Mouse (Mus musculus): Measurements from ENCODE around the gene Cacna1h. TPM values are rescaled to one million over a fixed set of nuclear protein-coding genes. Genes with fewer than 3 reads are reported as not detected.
A peak's percentile ranks its signal among the peaks of the same experiment; 100 is the strongest.

The Cacna1h gene
- total RNA-seq, 1 experiment from 2014 or later: 100 TPM

DNA sequence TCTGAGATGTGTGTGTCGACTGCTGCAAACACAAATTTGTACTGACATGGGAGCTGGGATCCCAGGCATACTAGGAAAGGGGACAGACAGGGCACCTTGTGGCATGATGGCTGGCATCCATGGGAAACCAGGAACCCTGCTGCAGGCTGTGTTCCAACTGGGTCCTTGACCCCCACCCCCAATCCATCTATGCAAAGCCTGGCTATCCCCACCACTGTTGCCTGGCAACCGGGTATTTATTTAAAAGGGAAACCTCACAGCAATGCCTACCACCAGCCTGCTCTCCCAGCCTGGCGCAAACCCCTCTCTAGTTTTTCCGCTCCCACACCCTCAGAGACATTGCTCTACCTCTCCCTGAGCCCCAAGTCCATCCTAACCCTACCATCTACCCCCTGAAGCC is 26.2 kb downstream of the Cacna1h start:
- peak; percentile 50 for DNase-seq

DNA sequence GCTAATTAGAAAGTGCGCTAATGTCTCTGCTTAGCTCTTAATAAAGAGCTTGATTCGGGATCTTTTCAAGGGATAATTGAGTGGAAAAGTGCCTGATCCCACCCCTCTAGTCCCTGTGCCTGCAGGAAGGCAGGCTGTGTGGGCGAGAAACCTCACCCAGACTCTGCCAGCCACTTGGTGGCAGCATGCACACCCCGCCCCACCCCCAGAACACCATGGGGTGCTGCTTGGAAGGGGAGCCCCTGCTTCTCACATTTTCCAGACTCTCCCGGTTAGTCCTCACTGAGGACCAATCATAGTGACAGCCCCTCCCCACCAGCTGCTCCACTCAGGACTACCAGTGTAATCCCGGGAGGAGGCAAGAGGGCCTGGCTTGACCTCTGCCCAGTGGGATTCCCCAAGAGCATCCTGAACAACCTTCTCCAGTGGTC is 27.6 kb downstream of the Cacna1h start:
- DNase-seq: peak; percentile 59

DNA sequence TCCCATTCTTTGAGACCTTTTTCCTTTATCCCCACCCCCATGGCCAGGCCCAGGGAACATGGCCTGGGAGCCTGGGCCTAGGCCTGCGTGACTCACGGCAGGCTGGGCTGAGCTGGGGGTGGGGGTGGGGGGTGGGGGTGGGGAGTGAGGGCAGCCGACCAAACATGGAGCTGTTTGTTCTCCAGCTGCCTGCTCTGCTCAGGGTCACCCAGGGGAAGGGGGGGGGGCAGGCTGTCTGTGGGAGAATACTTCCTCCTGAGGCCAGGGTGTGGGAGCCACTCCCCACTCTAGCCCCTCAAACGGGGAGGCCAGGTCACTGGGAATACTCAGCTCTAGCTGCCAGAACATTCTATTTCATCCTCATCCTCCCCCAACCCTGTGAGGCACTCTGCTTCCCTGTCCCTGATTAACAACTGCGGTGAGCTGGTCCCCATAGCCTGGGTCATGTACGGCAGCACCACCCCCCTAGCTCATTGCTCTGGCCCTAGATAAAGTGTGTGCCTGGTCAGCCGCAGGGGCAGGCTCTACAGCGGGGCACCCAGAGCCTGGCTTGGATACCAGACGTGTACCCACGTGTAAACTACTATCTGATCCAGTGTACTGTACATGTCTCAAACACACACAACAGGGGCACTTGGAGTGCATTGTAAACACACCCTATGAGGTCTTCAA is 28.2 kb downstream of the Cacna1h start:
- DNase-seq: peak; percentile 51

DNA sequence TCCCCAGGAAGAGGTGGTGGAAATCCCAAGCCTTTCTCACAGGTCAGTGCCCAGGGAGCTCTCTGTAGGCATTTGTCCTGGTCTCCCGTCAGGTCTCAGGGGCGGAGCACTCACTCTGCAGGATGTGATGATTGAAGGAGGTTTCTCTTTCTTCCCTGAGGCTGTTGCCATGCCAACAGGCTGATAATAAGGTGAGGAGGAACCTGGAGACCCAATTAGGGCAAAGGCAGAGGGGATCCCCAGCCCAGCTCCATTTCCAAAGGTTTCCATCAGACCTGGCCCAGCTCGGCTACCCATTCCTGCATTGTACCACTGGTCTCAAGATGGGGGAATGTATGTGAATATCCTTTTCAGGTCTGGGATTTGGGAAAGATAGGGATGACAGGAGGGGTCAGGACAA is 29.4 kb downstream of the Cacna1h start:
- DNase-seq: no peak

DNA sequence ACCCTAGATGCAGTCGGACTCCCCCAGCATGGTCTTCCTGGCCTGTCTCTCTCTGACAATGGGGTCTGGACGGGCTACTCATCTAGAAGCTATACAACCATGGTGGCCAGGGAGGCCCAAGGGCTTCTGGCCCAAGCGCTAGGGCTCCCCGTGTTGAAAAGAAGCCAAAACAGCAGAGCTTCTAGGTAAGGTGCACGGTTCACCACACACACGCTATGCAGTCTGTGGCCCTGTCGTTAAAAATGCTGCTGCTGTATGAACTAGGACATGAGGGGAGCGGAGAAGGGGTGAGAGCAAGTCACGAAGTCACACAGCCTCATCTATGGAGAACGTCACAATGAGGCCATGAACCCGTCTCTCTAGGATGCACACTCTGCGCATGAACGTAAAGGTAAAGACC is 31.4 kb downstream of the Cacna1h start:
- no peak for DNase-seq

DNA sequence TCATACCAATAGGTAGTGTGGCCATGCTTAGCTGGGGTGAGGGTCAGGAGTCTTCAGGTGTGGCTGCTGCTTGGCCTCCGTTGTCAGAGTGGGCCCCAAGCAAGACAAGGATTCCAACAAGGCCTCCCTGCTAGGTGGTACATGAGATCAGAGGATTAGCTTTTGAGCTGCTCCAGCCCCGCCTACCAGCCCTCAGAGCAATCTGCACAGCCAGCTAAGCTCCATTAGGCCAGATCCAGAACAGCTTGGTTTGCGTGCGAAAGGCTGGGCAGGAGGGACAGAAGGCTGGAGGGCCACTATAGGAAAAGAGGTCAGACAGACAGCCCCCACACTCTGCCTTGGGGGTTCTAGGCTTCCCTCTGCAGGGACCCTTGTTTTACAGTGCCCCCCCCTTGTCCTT is 32.1 kb downstream of the Cacna1h start:
- DNase-seq: no peak

DNA sequence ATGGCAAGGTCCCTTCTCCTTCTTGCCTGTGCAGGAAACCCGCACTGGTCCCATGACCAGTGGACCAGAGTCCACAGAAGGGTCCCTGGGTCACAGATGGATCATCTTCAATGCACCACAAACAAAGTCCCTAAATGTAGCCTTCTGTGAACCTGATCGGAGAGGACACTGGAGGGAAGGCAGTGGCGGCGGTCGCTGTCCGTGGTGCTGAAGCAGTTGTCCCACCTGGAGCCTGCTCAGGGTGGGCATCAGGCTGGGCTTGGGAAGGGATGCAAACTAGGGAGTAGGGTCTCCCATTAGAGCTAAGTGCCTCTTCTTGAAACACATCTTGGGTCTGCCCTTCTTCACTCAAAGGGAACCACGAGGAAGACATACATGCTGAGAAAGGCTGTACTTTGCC is 33.1 kb downstream of the Cacna1h start:
- DNase-seq: peak; percentile 63

DNA sequence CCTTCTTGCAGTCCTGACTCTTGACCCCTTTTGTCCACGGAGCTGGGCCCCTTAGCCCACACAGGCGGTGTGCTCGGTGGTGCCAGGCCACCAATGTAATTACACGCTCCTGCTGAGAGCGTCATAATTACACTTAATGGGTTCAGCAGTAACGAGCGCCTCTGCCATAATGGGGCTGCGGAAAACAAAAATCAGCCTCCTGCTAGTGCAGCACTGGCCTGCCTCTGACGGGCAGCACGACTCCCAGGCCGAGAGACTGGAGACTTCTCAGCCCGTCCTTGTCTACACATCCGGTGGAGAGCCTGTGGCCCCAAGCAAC is 35.1 kb downstream of the Cacna1h start:
- DNase-seq: no peak

DNA sequence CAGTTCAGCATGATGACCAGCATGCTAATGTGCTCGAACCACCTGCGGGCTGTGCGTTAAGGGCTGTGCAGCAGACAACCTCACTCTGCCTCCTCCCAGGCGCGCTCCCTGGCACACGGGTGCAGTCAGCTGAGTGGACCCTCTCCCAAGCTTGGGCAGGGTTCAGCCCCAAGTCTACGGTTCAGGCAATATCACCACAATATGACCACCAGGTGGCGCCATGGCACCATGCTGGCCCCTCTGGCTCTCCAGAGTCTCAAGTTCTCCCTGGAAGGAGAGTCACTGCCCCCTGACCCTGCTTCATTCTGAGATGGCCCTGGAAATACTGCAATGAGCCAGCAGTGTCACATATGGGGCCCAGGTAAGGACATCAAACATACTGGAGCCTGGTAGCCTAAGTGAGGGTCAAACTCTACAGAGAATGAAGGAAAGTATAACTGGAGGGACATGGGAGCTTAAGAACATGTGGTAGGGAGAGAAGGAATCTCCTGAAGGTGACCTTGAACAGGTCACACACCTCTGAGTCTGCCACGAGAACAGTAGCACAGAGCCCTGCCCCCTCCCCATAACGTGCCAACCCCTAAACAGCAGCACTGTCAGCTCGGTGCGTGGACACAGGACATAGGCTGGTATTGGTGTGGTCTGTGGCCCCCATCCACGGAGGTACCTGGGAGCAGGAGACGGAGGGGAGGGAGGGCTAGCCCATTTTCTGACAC is 35.6 kb downstream of the Cacna1h start:
- peak; percentile 84 for DNase-seq

DNA sequence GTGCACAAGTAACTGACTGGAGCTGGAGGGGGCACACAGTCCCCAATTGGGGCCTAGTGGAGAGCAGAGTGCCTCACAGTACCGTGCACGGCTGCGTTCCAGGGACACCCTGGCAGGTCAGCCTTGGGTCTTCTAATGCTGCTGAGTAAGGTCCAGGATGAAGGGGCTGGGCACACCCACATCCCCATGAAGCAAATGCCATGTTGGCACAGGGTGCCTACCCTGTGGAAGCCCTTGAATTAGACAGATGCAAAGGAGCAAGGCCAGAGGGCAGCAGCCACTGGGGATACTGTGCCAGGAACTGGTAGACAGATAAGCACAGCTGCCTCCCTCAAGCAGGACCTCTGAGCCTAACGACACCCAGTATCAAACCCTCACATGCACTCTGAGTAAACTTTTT is 39.1 kb downstream of the Cacna1h start:
- DNase-seq: no peak

DNA sequence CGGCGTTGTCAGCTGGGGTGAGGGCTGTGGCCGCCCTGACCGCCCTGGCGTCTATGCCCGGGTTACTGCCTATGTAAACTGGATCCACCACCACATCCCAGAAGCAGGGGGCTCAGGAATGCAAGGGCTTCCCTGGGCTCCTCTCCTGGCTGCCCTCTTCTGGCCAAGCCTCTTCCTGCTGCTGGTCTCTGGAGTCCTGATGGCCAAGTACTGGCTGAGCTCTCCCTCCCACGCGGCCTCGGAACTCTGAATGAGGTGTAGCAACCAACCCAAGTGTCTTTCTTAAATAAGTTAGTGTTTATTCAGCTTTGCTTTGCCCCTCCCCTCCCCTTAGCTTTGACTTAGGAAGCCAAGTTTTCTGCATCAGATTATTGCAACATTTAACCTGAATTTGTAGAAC is 59.6 kb downstream of the Cacna1h start:
- peak; percentile 45 for DNase-seq

DNA sequence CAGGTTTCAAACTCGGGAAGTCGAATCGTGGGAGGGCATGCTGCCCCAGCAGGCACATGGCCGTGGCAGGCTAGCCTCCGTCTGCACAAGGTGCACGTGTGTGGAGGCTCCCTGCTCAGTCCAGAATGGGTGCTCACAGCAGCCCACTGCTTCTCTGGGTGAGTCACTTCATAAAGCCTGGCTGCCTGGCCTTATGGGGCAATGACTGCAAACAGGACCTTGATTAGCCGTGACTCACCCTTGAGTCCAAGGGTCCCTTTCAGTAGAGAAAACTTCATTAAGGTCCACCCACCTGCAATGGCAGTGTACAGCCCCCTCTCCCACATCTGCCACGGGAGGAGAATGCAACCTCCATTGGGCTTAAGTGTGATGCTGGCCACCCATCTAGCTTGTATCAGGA is 61.1 kb downstream of the Cacna1h start:
- peak; percentile 47 for DNase-seq

DNA sequence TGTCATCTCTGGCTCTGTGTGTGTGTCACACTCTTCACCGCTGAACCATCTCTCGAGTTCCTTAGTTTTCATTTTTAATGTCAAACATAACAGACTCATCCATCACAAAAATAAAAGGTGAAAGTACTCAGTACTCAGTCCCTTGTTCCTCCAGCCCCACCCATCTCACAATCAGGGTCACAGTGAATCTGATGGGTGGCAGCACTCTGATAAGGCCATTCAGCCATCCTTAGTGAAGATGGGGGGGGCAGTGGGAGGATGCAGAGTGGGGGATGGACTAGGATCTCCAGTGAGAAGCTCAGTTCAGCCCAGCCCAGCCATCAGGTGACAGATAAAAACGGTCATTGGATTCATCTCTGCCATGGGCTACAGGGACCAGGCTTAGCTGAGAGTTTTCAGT is 64.6 kb downstream of the Cacna1h start, which contains the start of gene Tpsg1:
Tpsg1 (plus strand) TSS at position 301 of the 400 bp plus-strand sequence.
- DNase-seq: no peak

DNA sequence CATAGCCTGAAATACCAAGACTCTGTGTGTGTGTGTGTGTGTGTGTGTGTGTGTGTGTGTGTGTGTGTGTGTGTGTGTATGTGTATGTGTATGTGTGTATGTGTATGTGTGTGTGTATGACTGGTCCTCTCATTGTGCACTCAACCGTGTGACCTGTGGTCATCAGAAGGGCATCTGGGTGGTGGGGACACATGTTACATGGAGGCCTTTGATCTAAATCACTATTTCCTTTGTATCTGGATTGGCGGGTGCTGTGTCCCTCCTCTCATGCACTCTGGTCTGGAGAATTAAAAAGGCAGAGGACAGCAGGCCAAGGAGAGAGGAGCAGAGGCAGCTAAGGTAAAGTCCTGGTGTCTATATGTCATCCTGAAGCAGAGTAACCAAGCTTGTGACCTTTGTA is 67.6 kb downstream of the Cacna1h start, which contains the start of gene Tpsb2:
Tpsb2 (plus strand) TSS at position 301 of the 400 bp plus-strand sequence.
- no peak for DNase-seq

DNA sequence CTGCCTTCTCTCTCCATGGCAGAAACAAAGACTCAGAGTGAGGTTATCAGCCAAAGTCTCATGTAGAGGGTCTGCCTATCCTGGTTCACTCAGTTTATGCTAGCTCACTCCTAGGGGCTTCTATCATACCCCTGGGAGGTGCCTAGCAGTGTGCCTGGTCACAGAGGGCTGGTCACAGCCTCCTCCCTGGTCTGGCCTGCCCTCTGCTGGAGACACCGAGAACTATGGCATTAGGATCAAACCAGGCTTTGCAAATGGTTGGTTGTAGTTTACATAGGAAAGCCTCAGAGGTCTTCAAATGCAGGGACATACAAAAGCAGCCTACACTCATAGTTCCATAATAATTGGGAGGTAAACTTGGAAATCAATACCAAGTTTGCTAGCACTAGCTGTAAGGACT is 69.9 kb downstream of the Cacna1h start:
- DNase-seq: peak; percentile 70

DNA sequence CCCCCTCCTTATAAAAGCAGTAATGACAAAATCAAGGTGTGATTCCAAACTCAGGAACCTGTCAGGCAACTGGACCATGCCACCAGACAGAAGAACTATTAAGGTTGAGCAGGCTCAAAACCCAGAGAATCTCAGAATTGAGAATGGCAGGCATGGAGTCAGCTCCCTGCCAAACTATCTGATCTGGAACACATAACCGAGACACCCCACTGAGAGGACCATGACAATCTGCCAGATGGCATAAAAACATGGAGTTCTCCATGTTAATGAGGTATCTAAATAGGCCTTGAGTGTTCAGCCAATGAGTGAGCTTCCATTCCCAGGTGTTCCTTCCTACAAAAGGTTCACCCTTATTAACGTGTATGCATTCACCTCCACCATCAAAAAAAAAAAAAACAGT is 72.3 kb downstream of the Cacna1h start:
- DNase-seq: no peak

DNA sequence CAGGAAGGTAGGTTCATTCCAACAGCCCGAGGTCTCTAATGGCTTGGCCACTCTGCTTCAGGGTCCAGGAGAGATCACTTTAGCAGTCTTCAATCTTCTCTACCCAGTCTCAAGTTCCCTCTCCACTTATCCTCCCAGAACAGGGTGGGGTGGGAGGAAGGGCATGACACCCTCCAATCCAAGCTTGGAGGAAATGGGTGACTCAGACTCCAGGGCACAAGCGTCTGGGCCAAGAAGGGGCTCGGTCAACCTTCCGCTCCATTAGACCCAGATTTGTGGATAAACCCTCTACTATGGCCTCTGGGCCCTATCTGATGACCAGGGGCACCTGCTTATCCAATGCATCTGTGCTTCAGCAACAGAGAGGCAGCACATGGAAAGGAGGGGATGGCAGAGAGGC is 88.1 kb downstream of the Cacna1h start, which contains the start of gene Tpsab1:
Tpsab1 (minus strand) TSS at position 101 of the 400 bp plus-strand sequence.
- DNase-seq: no peak

DNA sequence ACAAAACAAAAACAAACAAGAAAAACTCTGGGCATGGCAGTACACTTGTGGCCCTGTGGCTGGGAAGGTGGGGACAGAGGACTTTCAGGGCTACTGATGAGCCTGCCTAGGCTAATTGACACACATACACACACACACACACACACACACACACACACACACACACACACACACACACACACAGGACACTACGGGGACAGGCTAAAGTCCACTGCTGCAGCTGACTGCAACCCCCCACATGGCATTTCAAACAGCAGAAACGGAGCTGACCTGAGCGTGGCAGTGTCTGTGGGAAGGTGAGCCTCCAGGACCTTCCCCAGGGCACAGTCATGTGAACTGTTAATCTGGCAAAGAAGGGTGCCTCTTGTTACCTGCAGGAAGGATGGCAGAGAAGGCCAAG is 92.1 kb downstream of the Cacna1h start:
- DNase-seq: no peak

DNA sequence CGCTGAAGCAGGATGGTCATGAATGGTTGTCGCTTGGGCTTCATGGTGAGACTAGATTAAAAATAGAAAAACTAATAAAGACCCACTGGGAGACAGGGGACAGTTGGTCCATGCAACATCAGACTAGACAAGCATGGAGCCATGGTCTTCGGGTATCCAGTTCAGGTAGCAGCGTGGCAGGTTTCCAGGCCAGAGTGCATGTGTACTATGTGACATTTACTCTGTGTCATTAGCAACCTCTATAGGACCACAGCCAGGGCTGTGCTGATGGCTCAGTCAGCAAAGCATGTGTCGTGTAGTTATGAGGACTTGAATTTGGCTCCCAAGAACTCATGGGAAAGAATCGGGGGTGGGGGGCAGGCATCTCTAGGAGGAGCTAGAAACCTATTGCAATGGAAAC is 93.6 kb downstream of the Cacna1h start:
- no peak for DNase-seq

DNA sequence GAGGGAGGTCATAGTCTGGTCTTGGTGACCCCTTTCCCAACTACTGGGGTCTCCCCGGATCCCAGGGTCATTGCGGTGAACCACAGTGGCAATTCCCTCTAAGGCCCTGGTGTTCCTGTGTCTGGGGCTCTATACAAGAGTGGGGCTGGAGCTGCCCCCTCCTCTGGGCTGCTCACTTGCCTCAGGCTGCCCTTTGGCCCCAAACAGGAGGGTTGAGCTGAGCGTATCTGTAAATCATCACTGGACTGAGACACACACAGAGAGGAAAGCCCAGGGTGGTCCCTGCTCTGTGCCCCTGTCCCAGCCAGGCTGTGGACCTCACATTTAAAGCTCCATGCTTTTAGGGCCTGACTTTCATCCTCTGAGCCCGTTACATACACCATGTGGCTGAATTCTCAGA is 95.4 kb downstream of the Cacna1h start:
- no peak for DNase-seq

DNA sequence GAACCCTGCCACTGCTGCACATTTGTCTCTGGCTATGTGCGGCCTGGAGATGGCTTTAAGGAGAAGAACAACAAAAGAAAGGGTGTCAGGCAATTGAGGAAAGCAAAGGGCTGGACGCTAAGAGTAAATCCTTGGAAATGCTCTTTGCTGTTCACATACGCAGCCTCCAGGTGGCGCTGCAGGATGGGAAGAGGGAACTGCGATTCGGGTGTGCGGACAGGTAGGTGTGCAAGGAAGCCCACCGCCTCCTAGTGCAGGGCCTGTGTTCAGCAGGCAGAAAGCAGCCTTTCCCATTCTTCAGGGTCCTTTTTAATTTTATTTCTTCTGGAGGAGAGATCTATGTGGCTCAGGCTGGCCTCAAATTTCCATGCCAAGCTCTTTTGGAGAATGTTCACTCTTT is 99.6 kb downstream of the Cacna1h start:
- peak; percentile 72 for DNase-seq

DNA sequence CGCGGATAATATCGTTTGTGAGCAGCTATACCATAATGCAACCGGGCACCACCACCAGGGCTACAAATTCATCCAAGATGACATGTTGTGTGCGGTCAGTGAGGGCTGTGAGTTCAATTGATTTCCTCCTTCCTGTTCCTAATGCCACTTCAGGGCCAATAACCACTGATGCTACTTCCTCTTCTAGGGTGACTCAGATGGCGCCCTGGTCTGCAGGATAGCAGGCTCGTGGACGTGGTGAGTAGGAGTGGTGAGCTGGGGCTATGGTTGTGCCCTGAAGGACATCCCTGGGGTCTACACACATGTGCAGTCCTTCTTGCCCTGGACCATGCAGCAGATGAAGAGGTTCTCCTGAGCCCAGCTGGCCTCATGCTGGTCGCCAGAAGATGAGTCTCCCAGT is 101.3 kb downstream of the Cacna1h start:
- DNase-seq: no peak
